Mouse (Mus musculus) stomach, postnatal 0 days (tissue): ENCODE results near the gene Bmp6.

Experiments
- CTCF ChIP-seq: IDR thresholded peaks from 2 replicates; pipeline ENCODE4 v1.5.1; 2016; ENCODE audit warnings: antibody characterized with exemption, low read depth, mild to moderate bottlenecking, moderate library complexity
- EP300 ChIP-seq: optimal IDR thresholded peaks from 2 replicates; pipeline ENCODE3; 2016; ENCODE audit warnings: antibody characterized with exemption

DNA sequence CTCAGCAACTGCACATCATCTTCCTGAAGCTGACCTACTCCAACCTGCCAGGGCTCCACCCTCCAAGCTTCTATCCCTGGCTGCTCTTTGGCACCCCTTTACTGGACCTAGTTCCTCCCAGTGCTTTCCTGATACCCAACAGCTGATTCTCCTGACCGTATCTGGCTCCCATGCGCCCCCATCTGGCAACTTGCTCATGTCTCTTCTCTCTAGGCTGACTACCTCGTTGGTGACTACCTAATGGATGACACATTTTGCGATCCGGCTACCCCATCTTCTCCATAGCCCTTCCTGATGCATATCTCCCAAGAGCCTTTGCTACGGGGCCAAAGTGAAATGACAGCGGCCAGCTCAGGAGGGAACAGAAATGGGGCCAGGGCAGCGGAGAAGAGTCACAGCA, 161.4 kb downstream of the Bmp6 start:
- TF ChIP-seq CTCF (peak; percentile 67), EP300 (no peak)
